Mouse (Mus musculus) midbrain, embryonic 16.5 days (tissue): ENCODE measurements at regions not wholly inside any gene's neighbourhood (a gene's known extent, or its start where the extent isn't known, plus 50 kb on each side); places are given as distances from the start of the nearest gene placed in this dataset.

Experiments
- ATAC-seq: fragments of 200-750 bp; cut with Nextera tagmentation; 2 replicates; pipeline ENCODE4 v1.8.0; 2017; ENCODE audit warnings: moderate TSS enrichment
- H3K27ac ChIP-seq: fragments of 300-500 bp; sonication (generic); 2 replicates; pipeline ENCODE4 v1.5.1; 2014; ENCODE audit warnings: mild to moderate bottlenecking, low read length, mixed read lengths
- H3K27me3 ChIP-seq: fragments of 300-500 bp; sonication (generic); 2 replicates; pipeline ENCODE4 v1.6.1; 2014; ENCODE audit warnings: low read depth, low read length, mixed read lengths; ENCODE audit not compliant: control insufficient read depth, insufficient read depth
- H3K36me3 ChIP-seq: fragments of 300-500 bp; sonication (generic); 2 replicates; pipeline ENCODE4 v1.6.1; 2014; ENCODE audit warnings: mild to moderate bottlenecking, low read length, moderate library complexity, mixed read lengths; ENCODE audit not compliant: control insufficient read depth, insufficient read depth
- H3K4me1 ChIP-seq: fragments of 300-500 bp; sonication (generic); 2 replicates; pipeline ENCODE4 v1.6.1; 2014; ENCODE audit warnings: mild to moderate bottlenecking, low read length, mixed read lengths; ENCODE audit not compliant: control insufficient read depth, insufficient read depth
- H3K4me2 ChIP-seq: fragments of 300-500 bp; sonication (generic); 2 replicates; pipeline ENCODE4 v1.6.1; 2014; ENCODE audit warnings: mild to moderate bottlenecking, low read length, mixed read lengths
- H3K4me3 ChIP-seq: fragments of 300-500 bp; sonication (generic); 2 replicates; pipeline ENCODE4 v1.5.1; 2014; ENCODE audit warnings: low read depth, mild to moderate bottlenecking, low read length, moderate library complexity, mixed read lengths
- H3K9ac ChIP-seq: fragments of 300-500 bp; sonication (generic); 2 replicates; pipeline ENCODE4 v1.6.1; 2014; ENCODE audit warnings: low read depth, low read length, mixed read lengths
- H3K9me3 ChIP-seq: fragments of 300-500 bp; sonication (generic); replicated peaks from 2 replicates; pipeline ENCODE4 v1.6.1; 2014; ENCODE audit warnings: mild to moderate bottlenecking, low read length, mixed read lengths; ENCODE audit not compliant: control insufficient read depth, poor library complexity, severe bottlenecking
- WGBS: fragments of 180-500 bp; shearing (Covaris S2); extraction: QIAGEN DNeasy Blood & Tissue Kit; methylation state at CpG from one replicate; pipeline ENCODE4 v1.1.7; 2014; 5-methylcytosine and 5-hydroxymethylcytosine counted together

DNA sequence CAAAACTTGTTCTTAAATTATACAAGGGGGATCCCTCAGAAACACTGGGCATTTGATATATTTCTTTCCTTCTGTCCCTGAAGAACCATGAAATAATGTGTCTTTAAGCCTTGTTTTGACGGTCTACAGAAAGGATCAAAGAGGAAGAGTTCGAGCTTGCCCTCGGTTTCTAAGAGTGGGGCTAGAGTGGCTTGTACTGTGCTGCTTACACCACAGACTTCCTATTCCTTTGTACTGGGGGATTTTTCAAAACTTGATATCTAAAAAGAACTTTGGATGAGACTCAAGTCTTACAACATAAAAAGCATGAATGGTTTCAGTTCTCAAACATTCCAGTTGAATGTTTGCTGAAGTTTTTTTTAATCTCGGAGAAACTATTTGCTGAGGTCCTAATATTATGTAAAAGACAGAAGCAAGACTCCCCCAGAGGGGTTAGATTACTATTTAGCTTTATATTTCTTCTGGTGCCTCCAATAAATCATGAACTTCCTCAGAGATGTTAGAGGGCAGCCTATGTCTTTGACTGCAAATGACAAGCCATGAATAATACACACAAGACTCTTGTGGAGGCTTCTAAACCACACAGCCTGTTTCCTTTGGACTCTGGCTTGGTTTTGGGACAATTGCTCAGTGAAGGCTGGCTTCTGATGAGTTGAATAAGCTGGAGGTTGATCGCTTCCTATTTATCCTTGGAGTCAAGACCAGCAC is 352.0 kb upstream of the Smim15 start:
- Histone ChIP-seq H3K27me3 (no peaks in the 10 kb centered on the region), H3K36me3 (no peaks in the 10 kb centered on the region), H3K4me1 (no peaks in the 10 kb centered on the region), H3K27ac (no peak overlapping the region), H3K4me3 (no peak overlapping the region), H3K9ac (no peak overlapping the region), H3K9me3 (no peaks in the 10 kb centered on the region), H3K4me2 (no peak overlapping the region)
- whole genome bisulfite sequencing, result 88% methylated on average over 5 of the region's 5 CpGs
- no peak for ATAC-seq

DNA sequence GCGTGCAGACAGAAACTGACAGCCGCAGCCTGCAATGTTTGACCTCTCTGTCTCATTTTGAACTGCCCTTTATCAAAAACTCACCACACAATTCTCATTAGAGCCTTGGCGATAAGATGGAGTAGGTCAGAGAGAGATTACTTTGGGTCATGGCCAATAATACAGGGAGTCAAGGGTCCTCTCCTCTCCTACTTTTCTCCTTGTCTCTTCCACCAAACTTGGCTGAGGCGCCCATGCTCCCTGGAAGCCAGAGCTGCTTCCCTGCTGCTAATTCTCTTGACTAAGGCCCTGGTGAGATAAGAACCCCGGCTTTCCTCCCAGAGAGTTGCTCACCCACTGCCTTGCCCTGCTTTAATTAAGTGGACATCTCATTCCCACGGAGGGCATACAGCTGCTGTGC is 355.3 kb upstream of the Smim15 start:
- 51% methylated on average over 6 of the region's 6 CpGs for WGBS
- H3K27ac ChIP-seq, result no peak overlapping the region
- no peaks in the 10 kb centered on the region for H3K4me1 ChIP-seq
- no peaks in the 10 kb centered on the region for H3K36me3 ChIP-seq
- H3K4me3 ChIP-seq, result no peak overlapping the region
- H3K27me3 ChIP-seq, result no peaks in the 10 kb centered on the region
- no peak for ATAC-seq
- H3K9ac ChIP-seq, result no peak overlapping the region
- H3K9me3 ChIP-seq, result no peaks in the 10 kb centered on the region
- no peak overlapping the region for H3K4me2 ChIP-seq

DNA sequence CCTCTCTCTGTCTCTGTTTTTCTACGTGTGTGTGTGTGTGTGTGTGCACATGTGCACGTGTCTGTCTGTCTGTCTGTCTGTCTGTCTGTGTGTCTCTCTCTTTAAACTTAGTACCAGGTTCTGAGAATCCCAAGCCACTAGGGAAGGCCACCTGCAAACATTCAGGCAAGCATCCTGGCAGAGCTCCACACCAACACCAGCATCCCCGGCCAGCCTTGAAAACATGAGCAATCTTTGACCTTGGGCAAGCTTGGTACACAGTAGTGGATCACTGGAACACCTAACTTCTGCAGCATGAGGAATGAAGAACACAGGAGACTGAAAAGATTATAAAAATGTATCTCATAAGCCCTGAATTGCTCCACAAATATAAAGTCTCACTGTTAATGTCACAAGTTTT is 359.0 kb upstream of the Smim15 start:
- H3K9ac ChIP-seq, result no peak overlapping the region
- H3K4me3 ChIP-seq, result no peak overlapping the region
- 93% methylated on average over 3 of the region's 3 CpGs for WGBS
- no peaks in the 10 kb centered on the region for H3K4me1 ChIP-seq
- no peaks in the 10 kb centered on the region for H3K27me3 ChIP-seq
- no peaks in the 10 kb centered on the region for H3K36me3 ChIP-seq
- no peak overlapping the region for H3K4me2 ChIP-seq
- H3K27ac ChIP-seq, result no peak overlapping the region
- ATAC-seq, result no peak
- H3K9me3 ChIP-seq, result no peaks in the 10 kb centered on the region

DNA sequence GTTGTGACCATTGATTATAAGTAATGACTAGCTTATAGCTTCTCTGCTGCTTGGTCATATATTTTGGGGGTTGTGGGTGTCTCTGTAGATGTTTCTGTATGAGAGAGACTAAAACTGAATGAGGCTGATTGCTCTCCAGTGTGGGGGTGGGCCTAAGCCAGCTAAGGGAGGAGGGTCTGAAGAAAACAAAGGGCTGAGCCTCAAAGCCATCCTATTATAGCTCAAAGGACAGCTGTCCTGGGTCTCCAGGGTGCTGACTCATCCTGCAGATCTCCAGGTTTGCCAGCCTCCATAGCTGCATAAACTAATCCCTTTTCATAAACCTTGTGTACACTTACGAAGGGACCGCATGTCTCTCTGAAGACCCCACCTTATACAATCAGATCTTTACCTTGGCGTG is 360.3 kb upstream of the Smim15 start:
- no peak for ATAC-seq
- Histone ChIP-seq H3K36me3 (no peaks in the 10 kb centered on the region), H3K4me2 (no peak overlapping the region), H3K27ac (no peak overlapping the region), H3K4me3 (no peak overlapping the region), H3K9me3 (no peaks in the 10 kb centered on the region), H3K9ac (no peak overlapping the region), H3K4me1 (no peaks in the 10 kb centered on the region), H3K27me3 (no peaks in the 10 kb centered on the region)
- 63% methylated on average over 3 of the region's 3 CpGs for WGBS

DNA sequence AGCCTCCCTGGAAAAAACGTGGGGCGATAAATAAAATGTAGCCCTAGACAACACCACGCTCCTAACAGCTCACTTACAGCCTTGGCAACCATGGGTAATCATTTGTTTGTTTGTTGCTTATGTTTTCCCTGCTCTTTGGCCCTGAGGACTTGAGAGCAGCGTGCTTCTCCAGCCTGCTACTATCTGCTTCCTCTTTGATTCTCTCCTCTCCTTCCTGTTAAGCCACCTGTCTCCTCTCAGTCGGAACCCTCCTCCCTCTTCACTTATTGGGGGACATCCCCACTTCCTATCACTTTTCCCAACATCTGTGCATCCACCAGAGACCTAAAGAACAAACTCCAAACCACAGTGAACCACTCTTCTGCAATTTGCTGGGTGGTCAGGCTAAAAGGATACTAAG is 362.5 kb upstream of the Smim15 start:
- 75% methylated on average over 5 of the region's 5 CpGs for WGBS
- no peaks in the 10 kb centered on the region for H3K4me1 ChIP-seq
- ATAC-seq, result no peak
- no peaks in the 10 kb centered on the region for H3K36me3 ChIP-seq
- H3K9me3 ChIP-seq, result no peaks in the 10 kb centered on the region
- H3K27me3 ChIP-seq, result no peaks in the 10 kb centered on the region
- no peak overlapping the region for H3K9ac ChIP-seq
- no peak overlapping the region for H3K4me3 ChIP-seq
- H3K4me2 ChIP-seq, result no peak overlapping the region
- H3K27ac ChIP-seq, result no peak overlapping the region

DNA sequence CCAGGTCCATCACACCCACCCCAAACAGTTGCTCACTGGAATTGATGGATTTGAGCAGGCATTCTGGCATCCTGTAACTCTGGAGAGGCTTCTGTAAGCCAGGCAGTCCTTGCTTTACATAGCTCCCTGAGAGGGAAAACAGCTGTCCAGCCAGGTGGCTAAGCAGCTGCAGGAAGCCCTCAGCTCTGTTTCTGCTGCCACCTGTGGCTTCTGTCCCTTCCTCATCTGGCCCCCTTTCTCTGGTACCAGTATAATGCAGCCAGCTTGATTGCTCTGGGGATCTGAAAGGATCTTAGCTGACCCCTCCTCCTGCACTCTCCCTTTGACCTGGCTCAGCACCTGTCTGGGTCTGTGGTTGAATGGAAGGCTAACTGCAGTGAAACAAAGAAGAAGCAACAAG is 365.4 kb upstream of the Smim15 start:
- H3K36me3 ChIP-seq, result no peaks in the 10 kb centered on the region
- ATAC-seq, result no peak
- no peak overlapping the region for H3K4me3 ChIP-seq
- H3K4me1 ChIP-seq, result no peaks in the 10 kb centered on the region
- no peaks in the 10 kb centered on the region for H3K27me3 ChIP-seq
- H3K4me2 ChIP-seq, result no peak overlapping the region
- no peak overlapping the region for H3K27ac ChIP-seq
- no peaks in the 10 kb centered on the region for H3K9me3 ChIP-seq
- H3K9ac ChIP-seq, result no peak overlapping the region

DNA sequence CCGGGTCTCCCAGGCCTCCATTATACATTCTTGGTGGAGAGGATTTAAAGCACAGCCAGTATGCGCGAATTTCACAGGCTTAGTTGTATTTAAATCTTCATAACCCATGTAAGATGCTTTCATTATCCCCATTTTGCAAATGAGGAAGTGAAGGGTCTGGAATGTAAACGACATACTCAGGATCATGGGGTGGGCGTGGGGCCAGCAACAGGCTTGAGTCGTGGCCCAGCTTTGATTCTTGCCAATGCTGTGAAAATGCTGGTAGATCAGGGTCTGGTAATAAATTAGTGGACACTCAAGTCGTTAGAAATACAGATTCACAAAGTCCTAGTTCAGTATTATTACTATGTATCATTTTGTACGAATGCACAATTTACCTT is 367.2 kb upstream of the Smim15 start:
- no peaks in the 10 kb centered on the region for H3K36me3 ChIP-seq
- H3K27ac ChIP-seq, result no peak overlapping the region
- no peak overlapping the region for H3K4me2 ChIP-seq
- H3K9me3 ChIP-seq, result no peaks in the 10 kb centered on the region
- no peak for ATAC-seq
- H3K4me3 ChIP-seq, result no peak overlapping the region
- WGBS, result 53% methylated on average over 8 of the region's 8 CpGs
- no peaks in the 10 kb centered on the region for H3K27me3 ChIP-seq
- no peak overlapping the region for H3K9ac ChIP-seq
- H3K4me1 ChIP-seq, result no peaks in the 10 kb centered on the region

DNA sequence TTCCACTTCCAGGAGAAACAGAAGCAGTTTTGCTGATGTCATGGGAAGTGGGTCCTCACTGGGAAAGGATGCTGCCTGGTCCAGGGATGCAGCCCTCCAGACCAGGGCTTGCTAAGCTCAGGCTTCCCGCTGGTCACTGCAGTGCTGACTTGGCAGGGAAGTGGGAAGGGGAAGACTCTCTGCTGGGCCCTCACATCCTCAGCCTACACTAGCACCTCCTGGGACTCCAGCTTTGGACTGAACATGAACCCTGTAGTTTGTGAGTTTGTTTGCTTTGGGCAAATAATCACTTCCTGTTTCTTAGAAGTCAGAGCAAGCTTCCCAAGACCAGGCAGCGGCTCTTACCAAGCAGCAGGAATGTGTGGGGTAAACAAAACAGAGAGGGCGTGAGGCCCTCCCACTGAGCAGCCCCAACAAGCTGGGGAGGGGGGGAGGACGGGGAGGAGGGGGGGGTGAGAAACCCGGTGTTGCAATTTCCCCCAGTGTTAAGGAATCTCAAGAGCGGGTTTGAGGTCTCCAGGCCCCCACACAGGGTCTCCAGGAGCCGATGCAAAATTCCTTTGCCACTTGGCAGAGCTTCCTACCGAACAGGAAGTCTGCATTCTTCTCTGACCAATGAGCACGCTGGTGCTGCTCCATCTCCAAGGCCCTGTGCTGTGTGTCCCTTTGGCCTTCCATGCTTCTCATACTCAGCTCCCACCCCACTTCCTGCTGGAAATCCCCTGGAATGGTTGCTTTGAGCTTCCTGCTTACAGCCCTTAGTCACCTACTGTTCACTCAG is 367.7 kb upstream of the Smim15 start:
- Histone ChIP-seq H3K4me1 (no peaks in the 10 kb centered on the region), H3K9ac (no peak overlapping the region), H3K27me3 (no peaks in the 10 kb centered on the region), H3K27ac (no peak overlapping the region), H3K4me2 (no peak overlapping the region), H3K9me3 (no peaks in the 10 kb centered on the region), H3K36me3 (no peaks in the 10 kb centered on the region), H3K4me3 (no peak overlapping the region)
- 18% methylated on average over 9 of the region's 9 CpGs for WGBS
- peak; percentile 70 for ATAC-seq

DNA sequence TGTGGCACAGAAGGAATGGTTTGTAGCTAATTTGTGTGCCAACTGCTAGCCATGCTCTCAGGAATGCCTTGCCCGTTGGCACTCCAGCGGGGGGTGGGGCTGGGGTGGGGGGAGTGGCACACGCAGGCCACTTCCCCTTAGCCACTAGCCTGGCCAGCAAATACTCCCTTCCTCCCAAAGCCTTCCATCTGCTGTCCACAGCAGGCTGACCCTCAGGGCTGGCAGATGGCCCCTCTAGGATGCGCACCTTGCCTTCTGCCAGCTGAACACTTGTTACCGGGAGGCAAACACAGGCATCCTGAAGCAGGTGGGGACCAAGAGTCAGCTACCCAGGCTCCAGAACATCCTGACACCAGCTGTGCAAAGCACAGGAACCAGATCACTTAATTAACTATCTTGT is 372.1 kb upstream of the Smim15 start:
- H3K4me1 ChIP-seq, result no peaks in the 10 kb centered on the region
- 69% methylated on average over 5 of the region's 5 CpGs for WGBS
- no peak overlapping the region for H3K4me2 ChIP-seq
- no peaks in the 10 kb centered on the region for H3K36me3 ChIP-seq
- H3K9me3 ChIP-seq, result no peaks in the 10 kb centered on the region
- no peaks in the 10 kb centered on the region for H3K27me3 ChIP-seq
- no peak overlapping the region for H3K9ac ChIP-seq
- H3K4me3 ChIP-seq, result no peak overlapping the region
- ATAC-seq, result no peak
- H3K27ac ChIP-seq, result no peak overlapping the region
